Mouse (Mus musculus) heart, postnatal 14 days (tissue): ENCODE results near the gene Chrm5. TPM values are rescaled to one million over a fixed set of nuclear protein-coding genes. Genes with fewer than 3 reads are reported as not detected.
"Not testable (repeated sequence)": the region's sequence is repeated elsewhere in the genome, so short reads cannot be mapped to it uniquely, and the experiment has no call there.

Source experiments
- DNase-seq, 2 experiments: peaks; one replicate each; pipeline ENCODE4 v3.0.0; 2021 to 2022
- intact Hi-C: fragments of 180-260 bp; cut with DNase I; formaldehyde crosslinking; loops from one replicate; pipeline ENCODE4 v1.15.1; 2025
- total RNA-seq, 2 experiments: library from RNA; stranded (reverse); gene quantifications; 2 replicates each; pipeline ENCODE4 v1.2.3; 2021

Chrm5 gene
- total RNA-seq, 2 experiments from 2014 or later: not detected

DNA sequence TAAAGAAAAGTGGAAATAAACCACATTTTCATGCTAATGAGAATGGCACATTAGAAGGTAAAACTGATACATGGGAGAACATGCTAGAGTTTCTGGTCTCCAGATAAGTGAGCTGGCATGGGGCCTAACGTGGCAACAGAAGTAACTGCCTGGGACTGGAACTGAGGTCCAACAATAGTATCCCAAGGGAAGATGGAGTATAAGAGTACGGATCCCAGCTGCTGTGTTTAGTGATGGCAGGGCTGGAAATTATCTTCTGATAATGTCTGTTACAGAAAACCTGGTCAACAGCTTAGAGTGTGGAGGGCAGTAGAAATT is 2.7 kb upstream of the Chrm5 start:
- intact Hi-C loops: loop anchor here (5.0 to 10.0 kb wide), 2 partner anchors 218 to 286 kb away; partner anchors contain the start of genes Gm21985, Nop10 and Slc12a6
- DNase-seq: no peak

DNA sequence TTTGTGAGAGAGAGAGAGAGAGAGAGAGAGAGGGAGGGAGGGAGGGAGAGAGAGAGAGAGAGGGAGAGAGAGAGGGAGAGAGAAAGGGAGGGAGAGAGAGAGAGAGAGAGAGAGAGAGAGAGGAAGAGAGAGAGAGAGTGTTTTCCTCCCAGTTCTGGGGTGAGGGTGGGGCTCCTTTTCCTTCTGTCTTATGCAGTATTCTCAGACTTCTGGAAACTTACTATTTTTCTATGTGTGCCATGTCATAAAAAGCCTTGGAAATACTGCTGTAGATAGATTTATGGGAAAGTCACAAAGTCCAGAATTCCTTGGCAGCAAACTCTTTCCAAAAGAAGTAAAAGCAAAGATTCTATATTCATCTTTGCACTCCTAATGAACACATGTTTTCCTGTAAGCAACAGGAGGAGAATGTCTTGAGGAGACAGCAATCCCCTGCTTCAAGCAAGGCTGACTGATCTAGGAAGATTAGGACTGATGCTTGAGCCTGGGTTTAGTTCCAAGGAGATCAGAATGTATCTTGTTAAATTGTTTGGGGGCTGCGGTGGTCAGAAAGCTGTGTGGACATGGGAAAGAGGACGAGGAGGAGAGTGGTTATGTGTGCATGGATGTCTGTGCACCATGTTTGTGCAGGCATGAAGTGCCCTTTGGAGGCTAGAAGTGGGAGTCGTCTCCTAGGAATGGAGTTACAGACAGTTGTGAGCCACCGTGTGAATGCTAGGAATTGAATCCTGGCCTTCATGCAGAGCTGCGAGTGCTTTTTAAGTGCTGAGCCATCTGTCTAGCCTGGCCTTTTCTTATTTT is 2.2 kb upstream of the Chrm5 start:
- DNase-seq: no peak
- intact Hi-C loops: loop anchor here (5.0 to 10.0 kb wide), 2 partner anchors 218 to 285 kb away; partner anchors contain the start of genes Gm21985, Nop10 and Slc12a6

DNA sequence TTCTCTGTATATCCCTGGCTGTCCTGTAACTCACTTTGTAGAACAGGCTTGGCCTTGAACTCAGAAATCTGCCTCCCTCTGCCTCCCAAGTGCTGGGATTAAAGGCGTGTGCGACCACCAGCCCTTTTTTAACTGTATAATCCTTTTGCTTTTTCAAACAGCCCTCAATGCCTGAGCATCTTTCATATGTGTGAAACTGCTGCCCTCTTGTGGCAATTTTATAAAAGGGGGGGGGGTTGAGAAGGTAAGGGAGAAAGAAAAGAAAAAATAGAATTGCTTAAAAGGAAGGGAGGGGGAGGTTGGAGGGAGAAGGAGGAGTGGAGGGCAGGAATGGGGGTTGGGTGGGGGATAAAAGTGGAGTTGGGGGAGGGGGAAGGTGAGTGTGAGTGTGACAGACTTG is 995 bp upstream of the Chrm5 start:
- DNase-seq: peak in 1 of 2 experiments; percentile 32
- intact Hi-C loops: loop anchor here (2.0 to 10.0 kb wide), 3 partner anchors 103 to 284 kb away; partner anchors contain the start of genes Gm21985, Katnbl1, Nop10 and Slc12a6

DNA sequence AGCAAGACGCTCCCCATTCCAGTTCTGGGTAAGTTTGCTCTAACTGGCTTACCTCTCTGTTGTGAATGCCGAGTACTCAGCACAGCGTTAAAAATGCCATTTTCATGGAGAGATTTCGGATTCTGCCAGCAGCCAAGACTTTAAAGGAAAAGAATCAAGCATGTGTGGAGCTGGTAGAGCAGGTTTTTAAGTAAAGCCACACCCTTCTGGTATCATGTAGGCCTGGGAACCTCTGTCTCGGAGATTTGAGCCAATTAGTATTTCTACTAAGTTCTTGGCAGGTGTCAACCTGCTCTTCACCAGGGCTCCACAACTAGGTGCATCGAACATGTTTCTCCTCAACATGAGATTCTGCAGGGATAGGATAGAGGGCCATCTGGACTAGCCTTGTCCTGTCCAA is 4.0 kb downstream of the Chrm5 start:
- intact Hi-C loops: no loop called here
- DNase-seq: no peak

DNA sequence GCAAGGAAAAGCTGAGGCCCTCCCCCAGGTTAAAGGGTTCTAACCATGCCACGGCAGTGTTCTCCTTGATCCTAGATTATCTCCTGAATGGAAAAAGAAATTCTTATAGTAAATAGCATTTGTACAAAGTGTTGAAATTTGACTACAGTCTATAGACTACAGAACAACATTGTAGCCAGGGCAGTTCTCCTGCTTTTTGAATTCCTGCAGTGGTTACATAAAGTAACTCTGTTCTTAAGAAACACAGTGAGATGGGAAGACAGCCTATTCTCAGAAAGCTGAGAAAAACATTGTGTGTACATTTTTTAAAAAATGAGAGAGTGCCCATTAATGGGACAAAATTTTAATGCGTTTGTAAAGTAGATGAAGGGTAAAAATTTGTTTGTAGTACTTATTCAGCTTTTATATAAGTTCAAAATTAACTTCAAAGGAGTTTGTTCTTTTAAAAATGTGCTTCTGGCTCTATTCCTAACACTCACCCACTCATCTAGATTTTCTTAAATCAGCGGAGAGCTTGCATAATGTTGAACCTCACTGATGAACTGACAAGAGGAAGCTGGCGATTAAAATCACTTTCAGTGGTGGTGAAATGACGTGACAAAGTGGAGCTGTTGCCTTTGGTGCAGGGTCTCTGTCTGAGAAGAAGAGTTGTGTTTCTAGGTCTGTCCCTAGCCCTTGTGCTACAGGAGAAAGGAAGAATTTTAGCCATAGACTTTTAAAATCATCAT is 5.4 kb downstream of the Chrm5 start:
- no peak for DNase-seq
- intact Hi-C loops: no loop called here

DNA sequence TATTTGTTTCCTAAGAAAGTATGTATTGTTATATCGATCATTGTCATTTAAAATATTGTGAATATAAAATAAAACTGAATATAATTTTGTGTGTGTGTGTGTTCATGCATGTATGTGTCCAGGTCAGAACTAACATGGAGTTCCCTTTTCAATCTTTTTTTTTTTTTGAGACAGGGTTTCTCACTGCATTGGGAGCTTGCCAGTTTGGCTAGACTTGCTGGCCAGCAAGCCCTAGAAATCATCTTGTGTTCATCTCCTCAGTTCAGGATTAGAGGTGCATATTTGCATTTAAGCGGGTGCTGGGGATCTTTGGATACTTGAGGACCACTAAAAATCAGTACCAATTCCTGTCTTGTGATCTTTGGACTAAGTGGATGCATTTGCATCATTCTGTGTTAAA is 8.5 kb downstream of the Chrm5 start:
- intact Hi-C loops: no loop called here
- no peak for DNase-seq

DNA sequence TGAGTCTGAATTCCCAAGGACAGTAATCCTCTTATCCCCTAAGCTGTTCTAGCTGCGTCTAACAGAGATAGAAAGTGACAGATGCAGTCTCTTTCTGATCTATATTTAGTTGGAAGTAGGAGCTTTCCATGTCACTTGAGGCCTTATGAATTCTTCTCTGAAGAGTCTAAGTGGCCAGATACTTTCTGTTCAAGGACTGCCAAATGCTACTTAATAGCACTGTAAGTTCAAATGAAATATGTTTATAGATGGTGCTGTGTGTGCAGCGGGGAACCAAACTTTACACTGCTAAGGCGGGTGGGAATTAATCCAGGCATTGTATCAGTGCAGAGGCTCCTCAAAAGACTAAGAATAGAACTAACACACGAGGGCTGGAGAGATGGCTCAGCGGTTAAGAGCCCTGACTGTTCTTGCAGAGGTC is 9.6 kb downstream of the Chrm5 start:
- intact Hi-C loops: no loop called here
- no peak for DNase-seq

DNA sequence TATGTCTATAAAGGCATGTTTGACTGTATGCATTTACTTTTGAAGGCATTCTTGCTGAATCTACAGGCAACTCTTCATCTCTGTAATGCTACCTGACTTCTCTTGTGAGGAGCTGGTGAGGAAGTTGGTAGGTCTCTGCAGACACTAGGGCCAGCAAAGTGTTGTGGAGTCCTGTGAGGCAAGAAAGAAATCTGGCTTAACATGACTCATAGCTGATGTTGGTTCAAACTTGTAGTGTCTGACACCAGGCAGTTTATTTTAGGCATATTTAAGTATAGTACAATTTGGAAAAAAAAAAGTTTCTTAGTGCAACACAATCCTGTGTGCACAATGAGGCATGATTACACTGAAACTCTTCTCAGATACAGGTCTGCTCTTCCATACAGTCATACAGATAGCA is 11.0 kb downstream of the Chrm5 start:
- no peak for DNase-seq

DNA sequence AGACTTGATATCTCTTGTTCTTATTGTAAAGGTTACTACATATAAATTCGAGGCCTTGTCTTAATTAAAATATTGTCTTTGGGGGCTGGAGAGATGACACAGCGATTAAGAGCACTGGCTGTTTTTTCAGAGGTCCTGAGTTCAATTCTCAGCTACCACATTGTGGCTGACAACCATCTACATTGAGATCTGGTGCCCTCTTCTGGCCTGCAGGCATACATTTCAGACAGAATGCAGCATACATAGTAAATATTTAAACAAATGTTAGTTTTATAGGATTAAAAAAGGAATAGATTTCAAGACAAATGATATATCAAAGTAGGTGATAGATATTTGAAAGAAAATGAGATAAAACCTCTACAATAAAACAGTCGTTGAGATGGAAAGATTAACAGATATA is 20.0 kb downstream of the Chrm5 start:
- intact Hi-C loops: no loop called here
- DNase-seq: no peak

More for the DNA sequence above, 11.0 kb downstream of the Chrm5 start:
- intact Hi-C loops: no loop called here

DNA sequence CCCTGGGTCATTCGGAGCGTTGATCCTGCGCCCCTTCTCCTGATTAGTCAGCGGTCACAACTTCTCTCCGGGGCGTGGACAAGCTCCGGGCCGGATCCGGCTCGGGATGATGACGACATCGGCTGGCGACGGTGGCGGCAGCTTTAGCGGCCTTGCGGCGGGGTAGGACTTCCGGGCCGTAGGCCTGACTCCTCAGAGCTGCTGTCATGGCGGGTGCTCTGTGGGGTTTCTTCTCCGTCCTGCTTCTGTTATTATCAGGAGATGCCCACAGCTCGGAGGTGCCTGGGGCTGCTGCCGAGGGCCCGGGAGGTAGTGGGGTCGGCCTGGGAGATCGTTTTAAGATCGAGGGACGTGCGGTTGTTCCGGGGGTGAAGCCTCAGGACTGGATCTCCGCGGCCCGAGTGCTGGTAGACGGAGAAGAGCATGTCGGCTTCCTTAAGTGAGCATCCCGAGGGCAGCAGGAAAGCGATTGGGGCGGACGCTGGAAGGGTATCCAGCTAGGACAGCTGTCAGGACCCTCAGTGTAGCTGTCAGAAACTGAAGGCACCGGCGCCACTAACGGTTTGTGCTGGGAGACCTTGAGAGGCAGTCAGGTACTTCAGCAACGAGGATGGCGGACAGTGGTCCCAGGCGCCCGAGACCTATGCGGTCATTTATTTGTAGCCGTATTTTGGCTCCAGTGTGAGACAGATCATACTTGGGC is 25.6 kb downstream of the Chrm5 start, which contains the start of gene Emc7:
Gene Emc7, plus strand, starts transcription at position 136 of the 703 bp plus-strand sequence.
- peak; percentile 98 to 100 for DNase-seq
- intact Hi-C loops: loop anchor here (2.0 to 10.0 kb wide), 3 partner anchors 76 to 190 kb away; partner anchors contain the start of genes Emc4, Gm21985, Katnbl1 and Nop10

DNA sequence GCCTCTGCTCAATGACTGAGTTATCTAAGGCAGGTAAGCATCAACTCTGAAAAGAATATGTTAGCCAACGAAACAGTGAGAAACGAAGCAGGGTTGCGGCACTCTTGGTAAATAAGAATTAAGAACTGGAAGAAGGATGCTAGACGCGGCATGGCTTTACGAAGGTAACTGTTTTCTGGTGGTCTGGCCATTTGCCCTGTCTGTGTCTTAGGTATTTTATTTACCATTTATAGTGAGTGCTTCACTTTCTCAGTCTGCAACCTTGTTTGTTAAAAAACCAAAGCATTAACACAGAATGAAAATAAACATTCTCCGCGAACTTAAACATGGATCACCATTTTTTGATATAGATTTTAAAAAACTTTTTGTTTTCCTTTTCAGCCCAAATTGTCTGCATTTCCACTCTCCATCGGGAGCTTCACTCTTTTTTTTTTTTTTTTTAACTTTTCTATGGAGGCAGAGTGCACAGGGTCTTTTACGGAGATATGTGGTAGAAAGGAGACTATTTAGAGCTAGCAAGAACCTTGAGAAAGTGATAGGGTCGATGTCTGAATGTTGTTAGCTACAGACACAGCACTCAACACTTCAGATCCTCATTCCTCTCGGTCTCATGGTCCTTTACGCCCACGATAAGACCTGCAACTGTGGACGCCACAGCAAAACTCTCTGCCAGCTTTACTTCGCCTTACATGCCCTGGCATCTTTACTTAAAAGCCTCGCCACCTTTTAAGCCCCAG is 26.3 kb downstream of the Chrm5 start:
- DNase-seq: no peak
- intact Hi-C loops: loop anchor here (2.0 to 10.0 kb wide), 3 partner anchors 75 to 189 kb away; partner anchors contain the start of genes Emc4, Gm21985, Katnbl1 and Nop10

DNA sequence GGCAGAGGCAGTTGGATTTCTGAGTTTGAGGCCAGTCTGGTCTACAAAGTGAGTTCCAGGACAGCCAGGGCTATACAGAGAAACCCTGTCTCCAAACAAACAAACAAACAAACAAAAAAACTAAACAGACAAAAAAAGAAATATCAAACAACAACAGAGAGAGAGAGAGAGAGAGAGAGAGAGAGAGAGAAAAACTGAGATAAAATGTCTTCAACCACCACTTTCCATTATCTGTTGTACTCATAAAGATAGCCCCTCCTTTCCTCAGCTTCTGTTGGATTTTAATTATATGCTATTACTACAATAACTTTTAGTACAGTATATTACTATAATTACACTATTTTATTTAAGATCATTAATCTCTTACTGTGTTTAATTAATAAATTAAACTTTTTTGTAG is 28.1 kb downstream of the Chrm5 start:
- intact Hi-C loops: loop anchor here (10.0 kb wide), 1 partner anchor 188 kb away; the partner anchor contains the start of genes Gm21985, Nop10 and Slc12a6
- not testable (repeated sequence) for DNase-seq

DNA sequence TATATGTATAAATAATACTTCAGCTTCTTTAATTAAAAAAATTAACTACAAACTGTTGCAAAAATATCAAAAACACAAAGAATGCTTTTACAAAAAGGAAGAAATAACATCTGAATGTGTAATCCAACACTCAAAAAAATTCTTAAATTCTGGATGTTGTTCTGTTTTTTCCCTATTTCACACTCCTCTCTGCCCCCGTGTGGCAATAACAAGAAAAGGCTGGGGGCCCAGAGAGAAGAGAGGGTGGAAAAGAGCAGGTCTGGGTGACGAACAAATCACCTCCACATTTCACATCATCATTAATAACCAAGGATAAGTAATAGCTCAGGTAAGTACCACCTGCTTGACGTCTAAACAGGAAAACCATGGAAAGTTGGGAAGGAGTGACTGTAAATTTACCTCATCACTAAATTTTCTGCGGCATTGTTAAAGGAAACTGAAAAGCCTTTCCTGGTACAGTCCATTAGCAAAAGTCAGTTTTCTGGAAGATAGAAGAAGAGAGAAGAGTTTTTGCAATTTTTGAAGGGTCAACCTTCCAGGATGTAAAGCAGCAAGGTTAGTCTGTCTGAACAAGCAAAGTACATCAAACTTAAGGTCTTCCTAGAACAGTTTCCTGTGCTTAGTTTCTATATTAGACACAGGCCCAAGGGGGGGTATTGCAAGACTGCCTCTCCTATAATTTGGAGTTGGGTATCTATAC is 30.8 kb downstream of the Chrm5 start:
- intact Hi-C loops: loop anchor here (10.0 kb wide), 1 partner anchor 185 kb away; the partner anchor contains the start of genes Gm21985, Nop10 and Slc12a6
- peak; percentile 10 to 50 for DNase-seq

DNA sequence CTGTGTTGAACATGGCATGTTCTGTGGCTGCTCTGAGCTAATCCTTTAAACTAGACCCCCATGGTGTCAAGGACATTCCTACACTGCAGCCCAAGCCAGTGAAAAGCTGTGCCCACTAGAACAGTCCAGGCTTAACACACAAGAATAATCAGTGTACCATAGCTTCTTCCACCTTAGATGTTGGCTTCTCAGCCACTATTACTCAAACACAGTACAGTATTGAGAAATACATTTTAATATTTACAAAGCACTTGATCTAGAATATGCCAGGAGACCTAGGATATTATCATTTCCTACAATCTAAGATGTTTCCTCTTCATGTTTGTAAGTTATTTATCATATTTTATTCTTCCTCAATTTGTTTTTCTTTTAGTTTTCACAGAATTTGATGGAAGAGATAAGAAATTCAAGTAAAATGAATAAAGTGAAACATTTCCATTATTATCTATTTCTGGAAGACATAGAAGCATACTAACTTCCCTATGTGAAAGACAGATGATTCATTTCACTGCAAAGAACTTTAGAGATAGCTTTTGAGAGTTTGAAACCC is 32.0 kb downstream of the Chrm5 start:
- DNase-seq: no peak
- intact Hi-C loops: no loop called here

DNA sequence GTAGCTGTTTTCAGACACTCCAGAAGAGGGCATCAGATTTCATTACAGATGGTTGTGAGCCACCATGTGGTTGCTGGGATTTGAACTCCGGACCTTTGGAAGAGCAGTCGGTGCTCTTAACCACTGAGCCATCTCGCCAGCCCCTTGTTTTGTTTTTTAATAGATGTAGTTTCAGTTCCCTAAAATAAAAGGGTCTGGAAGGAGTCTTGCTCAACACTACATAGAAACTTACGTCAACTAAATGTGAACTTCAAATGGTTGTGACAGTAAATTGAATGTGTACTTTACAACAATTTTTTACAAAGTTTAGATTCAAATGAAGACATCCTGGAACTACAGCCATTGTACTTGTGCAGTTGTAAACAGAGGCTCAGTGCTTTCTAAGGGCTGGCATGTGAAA is 32.5 kb downstream of the Chrm5 start:
- intact Hi-C loops: not testable (repeated sequence)

DNA sequence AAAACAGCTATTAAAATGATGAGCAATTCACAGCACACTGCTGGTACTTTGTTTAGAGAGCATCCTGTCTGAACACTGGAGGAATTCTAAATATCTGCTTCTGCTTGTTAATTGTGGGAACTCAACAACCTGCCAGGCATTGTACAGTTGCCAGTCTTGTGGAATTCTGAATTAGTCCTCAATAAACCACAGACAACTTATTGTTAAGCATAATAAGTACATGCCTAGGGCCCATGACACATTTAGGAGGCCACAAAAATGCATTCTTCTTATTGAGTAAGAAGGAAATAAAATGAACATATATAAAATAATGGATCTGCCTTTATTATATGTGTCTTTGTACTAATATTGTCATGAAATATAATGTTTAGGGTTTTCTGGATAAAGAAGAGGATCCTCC is 35.1 kb downstream of the Chrm5 start:
- DNase-seq: no peak
- intact Hi-C loops: no loop called here

More for the DNA sequence above, 32.5 kb downstream of the Chrm5 start:
- DNase-seq: not testable (repeated sequence)

DNA sequence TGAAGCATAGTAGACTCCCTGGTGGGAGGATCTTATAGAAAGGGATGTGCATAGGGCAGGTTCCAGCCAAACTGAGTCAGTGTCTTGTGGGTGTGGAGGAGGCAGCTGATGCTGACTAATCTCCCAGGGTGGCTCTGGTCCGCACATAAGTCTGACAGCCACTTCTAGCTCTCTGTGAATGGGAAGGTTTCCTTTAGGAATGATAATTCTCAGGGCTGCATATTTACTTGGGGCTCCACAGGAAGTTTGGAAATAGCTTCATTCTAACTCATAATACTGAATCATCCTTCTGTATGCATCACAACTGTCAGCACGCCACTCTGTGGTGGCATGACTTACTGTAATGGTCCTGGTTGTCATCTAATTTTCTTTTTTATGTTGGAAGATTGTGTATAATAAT is 37.1 kb downstream of the Chrm5 start:
- DNase-seq: no peak

DNA sequence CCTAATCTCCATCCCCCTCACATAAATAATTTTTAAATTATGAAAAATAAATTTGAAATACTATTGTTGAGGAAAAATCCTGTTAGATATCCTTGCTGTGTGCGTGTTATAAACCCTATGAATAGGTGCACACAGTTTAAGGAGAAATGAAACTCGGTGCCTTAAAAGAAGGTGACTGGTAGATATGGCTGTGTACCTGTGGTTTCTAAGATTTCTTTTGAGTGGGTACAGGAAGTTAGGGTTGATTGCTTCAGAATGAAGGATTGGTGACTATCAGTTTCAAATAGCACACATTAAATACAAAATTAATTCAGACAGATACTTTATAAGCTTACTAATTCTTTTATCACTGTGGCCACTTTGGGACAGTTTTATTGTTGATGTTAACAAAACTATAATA is 43.0 kb downstream of the Chrm5 start:
- intact Hi-C loops: no loop called here
- DNase-seq: no peak

More for the DNA sequence above, 37.1 kb downstream of the Chrm5 start:
- intact Hi-C loops: no loop called here

DNA sequence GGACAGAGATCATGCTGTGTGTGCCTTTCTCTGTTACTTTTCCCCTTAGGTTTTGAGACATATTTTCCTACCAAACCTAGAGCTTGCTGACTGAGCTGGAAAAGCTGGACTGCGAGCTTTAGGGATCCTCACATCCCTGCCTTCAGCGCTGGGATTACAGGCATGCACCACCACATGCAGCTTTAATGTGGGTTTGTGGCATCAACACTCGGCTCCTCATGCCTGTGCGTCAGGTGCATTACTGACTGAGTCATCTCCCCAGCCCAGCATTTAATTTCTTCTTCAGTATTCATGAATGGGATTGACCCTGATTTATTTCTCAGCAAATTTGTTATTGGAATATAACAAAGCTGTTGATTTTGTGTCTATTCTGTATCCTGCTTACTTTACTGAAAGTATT is 44.3 kb downstream of the Chrm5 start:
- intact Hi-C loops: no loop called here
- no peak for DNase-seq
